Mouse (Mus musculus) hindbrain, embryonic 12.5 days (tissue): ENCODE results near the gene Ppox. TPM values are rescaled to one million over a fixed set of nuclear protein-coding genes. Genes with fewer than 3 reads are reported as not detected.

ENCODE experiments used
- ATAC-seq: fragments of 200-750 bp; cut with Nextera tagmentation; 2 replicates; pipeline ENCODE4 v1.8.0; 2017; ENCODE audit warnings: moderate TSS enrichment; ENCODE audit not compliant: low FRiP score
- H3K27ac ChIP-seq: fragments of 300-500 bp; sonication (generic); 2 replicates; pipeline ENCODE4 v1.5.1; 2016; ENCODE audit warnings: mild to moderate bottlenecking
- H3K27me3 ChIP-seq: fragments of 300-500 bp; sonication (generic); 2 replicates; pipeline ENCODE4 v1.6.1; 2016; ENCODE audit warnings: mild to moderate bottlenecking
- H3K36me3 ChIP-seq: fragments of 300-500 bp; sonication (generic); 2 replicates; pipeline ENCODE4 v1.6.1; 2016; ENCODE audit warnings: mild to moderate bottlenecking
- H3K4me1 ChIP-seq: fragments of 300-500 bp; sonication (generic); 2 replicates; pipeline ENCODE4 v1.6.1; 2016
- H3K4me2 ChIP-seq: fragments of 300-500 bp; sonication (generic); replicated peaks from 2 replicates; pipeline ENCODE4 v1.6.1; 2016; ENCODE audit warnings: mild to moderate bottlenecking
- H3K4me3 ChIP-seq: fragments of 300-500 bp; sonication (generic); 2 replicates; pipeline ENCODE4 v1.5.1; 2016; ENCODE audit warnings: mild to moderate bottlenecking
- H3K9ac ChIP-seq: fragments of 300-500 bp; sonication (generic); 2 replicates; pipeline ENCODE4 v1.6.1; 2016; ENCODE audit warnings: mild to moderate bottlenecking, moderate library complexity
- H3K9me3 ChIP-seq: fragments of 300-500 bp; sonication (generic); replicated peaks from 2 replicates; pipeline ENCODE4 v1.6.1; 2016; ENCODE audit warnings: mild to moderate bottlenecking
- WGBS: fragments of 180-500 bp; shearing (Covaris S2); methylation state at CpG from one replicate; pipeline ENCODE4 v1.1.7; 2016; 5-methylcytosine and 5-hydroxymethylcytosine counted together
- polyA plus RNA-seq: library from polyadenylated mRNA; unstranded; fragments of >200 nt; fragmentation: Nextera tagmentation; extraction: Ambion mirVana; gene quantifications from 2 replicates; pipeline ENCODE4 v1.2.1, GENCODE M21; 2016

Ppox gene
- polyA plus RNA-seq, 1 experiment from 2014 or later: 60.9 TPM

DNA sequence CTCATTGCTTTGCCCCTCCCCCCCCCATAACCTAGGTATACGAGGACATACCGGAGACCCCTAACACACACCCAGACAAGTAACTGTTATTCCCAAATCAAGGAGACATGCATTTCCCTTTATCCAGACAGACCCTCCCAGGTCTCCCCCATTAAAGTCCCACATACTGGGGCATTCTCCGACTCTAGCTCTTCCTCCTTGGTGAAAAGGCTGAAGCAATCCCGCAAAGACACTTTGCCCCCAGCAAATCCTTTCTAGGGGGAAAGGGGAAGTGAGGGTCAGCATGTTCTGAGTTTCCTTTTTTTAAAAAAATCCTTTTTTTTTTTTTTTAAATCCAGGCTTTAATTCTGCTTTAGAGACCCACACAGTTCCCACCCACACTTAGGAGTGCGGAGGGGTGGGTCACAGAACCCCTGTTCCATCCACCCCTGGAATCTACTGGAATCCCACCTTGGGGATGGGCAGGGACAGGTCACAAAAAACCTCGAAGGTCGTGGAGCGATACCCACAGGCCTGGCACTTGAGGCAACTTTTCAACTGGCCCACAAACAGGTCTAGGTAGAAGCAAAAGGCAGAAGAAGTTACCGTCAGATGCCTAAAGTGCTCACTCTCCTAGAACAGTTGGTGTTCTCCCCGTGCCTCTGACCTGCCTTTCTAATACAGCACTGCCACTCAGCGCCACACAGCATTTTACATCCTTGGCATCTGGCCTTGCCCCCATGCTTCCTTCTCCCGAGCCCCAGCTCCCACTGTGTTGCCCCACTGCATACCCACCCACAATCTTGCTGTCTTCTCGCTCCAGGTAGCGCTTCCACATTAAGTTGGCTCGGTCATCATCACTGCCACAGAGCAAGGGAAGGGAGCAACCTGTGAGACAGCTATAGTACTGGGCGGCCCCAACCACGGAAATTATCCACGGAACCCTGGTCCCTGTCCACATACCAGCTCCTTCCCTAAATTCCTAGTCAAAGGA lies 2.5 kb upstream of the Ppox start:
- Histone ChIP-seq H3K4me3 (no peak overlapping the region), H3K27ac (no peak overlapping the region), H3K4me2 (no peak overlapping the region), H3K36me3 (peaks cover 37% of the 10 kb centered on the region), H3K9me3 (no peaks in the 10 kb centered on the region), H3K4me1 (peaks cover 46% of the 10 kb centered on the region), H3K27me3 (no peaks in the 10 kb centered on the region), H3K9ac (no peak overlapping the region)
- WGBS: 91% methylated on average over 18 of the region's 18 CpGs
- ATAC-seq: no peak

DNA sequence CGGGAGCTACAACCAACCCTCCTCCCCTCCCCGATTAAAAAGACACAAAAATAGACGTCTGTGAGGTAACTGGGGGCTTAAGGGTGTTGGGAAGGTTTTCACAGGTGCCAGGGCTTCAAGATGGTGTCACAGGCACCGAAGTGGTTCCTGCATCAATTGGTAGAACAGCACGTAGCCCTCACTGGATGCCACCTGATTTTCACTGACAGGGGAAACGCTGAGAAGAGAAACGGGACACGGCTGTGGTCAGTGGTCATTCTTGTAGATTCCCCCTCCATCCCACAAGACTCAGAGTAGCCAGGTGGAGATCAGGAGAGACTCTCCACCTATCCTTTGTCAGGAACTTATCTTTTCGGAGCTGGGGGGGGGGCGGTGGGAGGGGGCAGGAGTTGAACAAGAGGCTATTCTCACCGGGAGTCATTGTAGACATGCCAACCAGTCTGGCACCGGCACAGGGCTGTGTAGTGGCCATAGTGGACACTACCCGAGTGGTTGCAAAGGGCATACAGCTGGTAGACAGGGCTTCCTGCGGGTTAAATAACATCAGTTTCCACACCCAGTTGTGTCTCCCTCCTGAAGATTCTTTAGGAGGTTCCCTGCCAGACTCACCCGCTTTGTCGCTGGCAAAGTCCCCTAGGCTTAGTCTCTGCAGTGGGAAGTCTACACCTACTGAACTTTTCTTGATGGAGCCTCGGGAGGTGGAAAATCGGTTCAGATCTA lies 1.3 kb upstream of the Ppox start:
- Histone ChIP-seq H3K9me3 (no peaks in the 10 kb centered on the region), H3K36me3 (peaks cover 49% of the 10 kb centered on the region), H3K27me3 (no peaks in the 10 kb centered on the region), H3K4me2 (peak overlapping the region; percentile 77), H3K9ac (no peak overlapping the region), H3K4me3 (no peak overlapping the region), H3K27ac (no peak overlapping the region), H3K4me1 (peaks cover 40% of the 10 kb centered on the region)
- no peak for ATAC-seq
- 81% methylated on average over 18 of the region's 18 CpGs for WGBS

DNA sequence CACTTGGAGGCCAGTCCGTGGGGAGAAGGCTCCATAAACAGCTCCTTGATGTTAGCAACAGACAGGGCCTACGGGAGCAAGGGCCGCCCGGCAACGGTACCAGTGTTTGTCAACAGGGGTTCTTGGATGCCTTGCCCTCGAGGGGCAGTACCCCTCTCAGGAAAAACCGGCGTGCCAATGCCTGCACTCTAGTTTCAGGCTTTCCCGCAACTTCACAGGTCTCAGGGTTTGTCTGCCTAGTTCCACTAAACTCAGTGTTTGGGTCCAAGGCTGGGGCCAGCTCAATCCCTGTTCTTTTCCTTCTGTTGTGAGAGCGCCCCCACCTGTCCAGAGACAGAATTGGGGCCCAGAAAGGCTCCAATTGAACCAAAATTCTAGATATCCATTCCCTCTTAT lies 540 bp upstream of the Ppox start:
- WGBS: 0% methylated on average over 10 of the region's 10 CpGs
- peak; percentile 59 for ATAC-seq
- H3K36me3 ChIP-seq: peaks cover 56% of the 10 kb centered on the region

DNA sequence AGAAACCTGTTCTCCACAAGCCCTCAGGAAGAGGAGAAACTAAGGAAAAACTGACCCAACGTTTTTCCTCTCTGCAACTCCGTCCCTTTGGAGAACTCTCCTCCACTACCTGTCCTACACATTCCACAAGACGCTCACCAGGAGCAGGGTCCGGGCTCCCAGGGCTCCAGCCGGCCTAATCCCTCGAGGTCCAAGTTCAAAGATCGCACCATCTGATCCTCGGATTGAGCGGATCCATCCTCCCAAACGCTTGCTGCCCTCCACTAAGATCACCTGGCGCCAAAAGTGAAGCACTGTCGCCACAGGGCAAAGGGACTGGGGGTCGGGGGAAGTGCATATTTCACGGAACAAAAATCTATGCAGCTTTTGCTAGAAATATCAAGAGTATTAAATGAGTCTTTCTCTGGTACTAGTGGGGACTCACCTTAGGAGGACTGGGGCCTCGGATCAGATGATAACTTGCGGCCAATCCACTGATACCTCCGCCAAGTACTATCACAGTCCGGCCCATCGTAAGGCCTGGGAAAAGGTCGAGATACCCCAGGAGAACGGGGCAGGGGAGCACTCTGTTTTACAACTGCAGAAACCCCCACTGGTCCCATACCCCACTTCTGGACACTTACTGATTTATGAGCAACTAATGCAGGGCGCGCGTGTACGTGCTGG lies 603 bp downstream of the Ppox start:
- Histone ChIP-seq H3K36me3 (peaks cover 56% of the 10 kb centered on the region), H3K9ac (peak overlapping the region; percentile 79), H3K9me3 (no peaks in the 10 kb centered on the region), H3K4me3 (peak overlapping the region; percentile 67), H3K27ac (no peak overlapping the region), H3K4me1 (peaks cover 24% of the 10 kb centered on the region), H3K27me3 (no peaks in the 10 kb centered on the region), H3K4me2 (peak overlapping the region; percentile 77)
- 2% methylated on average over 25 of the region's 25 CpGs for WGBS
- peak; percentile 23; the same call in 1 of the 2 replicates for ATAC-seq

More for the DNA sequence above, 540 bp upstream of the Ppox start:
- peak overlapping the region; percentile 78 for H3K27ac ChIP-seq
- peak overlapping the region; percentile 67 for H3K4me3 ChIP-seq
- peaks cover 33% of the 10 kb centered on the region for H3K4me1 ChIP-seq
- H3K9me3 ChIP-seq: no peaks in the 10 kb centered on the region
- peak overlapping the region; percentile 60 for H3K9ac ChIP-seq
- peak overlapping the region; percentile 77 for H3K4me2 ChIP-seq
- no peaks in the 10 kb centered on the region for H3K27me3 ChIP-seq

DNA sequence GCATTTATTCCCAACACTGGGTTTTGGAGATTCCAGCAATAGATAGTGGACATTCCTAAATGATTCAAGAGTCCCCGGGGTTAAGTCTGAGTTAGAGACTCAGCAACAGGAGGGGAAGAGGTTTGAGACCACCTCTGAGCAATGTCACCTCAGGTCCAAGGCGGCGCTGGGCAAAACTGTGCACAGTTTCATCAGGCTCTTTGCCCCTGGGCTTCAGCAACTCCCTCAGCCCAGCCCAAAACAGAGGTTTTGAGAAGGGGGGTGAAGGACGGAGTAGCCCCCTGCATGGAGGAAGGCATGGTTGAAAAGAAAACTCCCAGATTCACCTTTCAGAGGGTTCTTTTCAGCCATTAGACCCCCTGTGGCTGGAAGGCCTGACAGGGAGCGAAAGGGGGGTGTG lies 1.3 kb downstream of the Ppox start:
- Histone ChIP-seq H3K27me3 (no peaks in the 10 kb centered on the region), H3K4me3 (peak overlapping the region; percentile 67), H3K4me2 (peak overlapping the region; percentile 77), H3K9me3 (no peaks in the 10 kb centered on the region), H3K4me1 (peaks cover 22% of the 10 kb centered on the region), H3K27ac (no peak overlapping the region), H3K36me3 (peaks cover 56% of the 10 kb centered on the region), H3K9ac (peak overlapping the region; percentile 79)
- WGBS: 64% methylated on average over 5 of the region's 5 CpGs
- no peak for ATAC-seq

DNA sequence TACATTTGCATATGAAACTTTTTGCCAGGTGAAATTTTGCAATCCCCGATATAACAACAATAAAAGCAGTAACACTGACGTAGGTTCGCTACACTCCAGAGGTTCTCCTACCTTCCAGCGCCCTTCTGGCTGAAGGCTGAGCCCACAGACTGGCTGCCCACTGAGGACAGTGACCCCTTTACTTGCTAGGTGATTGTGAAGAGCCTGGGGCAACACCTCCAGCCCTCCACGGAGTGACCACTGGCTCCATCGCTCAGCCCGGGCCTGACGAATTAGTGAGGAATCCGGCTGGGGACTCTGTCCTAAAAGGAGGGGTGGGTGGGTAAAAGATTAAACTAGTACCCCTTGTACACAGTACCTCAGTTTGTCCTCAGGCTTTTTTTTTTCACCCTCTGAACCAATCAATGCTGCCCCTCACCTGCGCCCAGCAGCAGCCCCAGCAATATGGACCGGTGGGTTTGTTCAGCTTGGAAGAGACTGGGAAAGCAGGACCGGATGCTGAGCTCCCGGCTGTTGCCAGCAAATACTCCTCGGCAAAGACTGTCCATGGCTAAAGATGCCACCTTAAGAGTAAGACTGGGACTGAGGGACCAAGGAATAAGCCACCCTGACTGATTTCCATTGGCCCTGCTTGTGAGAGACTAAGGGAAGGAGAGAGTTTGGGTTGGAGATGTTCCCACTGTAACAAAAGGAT lies 1.8 kb downstream of the Ppox start:
- Histone ChIP-seq H3K4me3 (peak overlapping the region; percentile 67; the same call in 1 of the 2 replicates), H3K27me3 (no peaks in the 10 kb centered on the region), H3K4me2 (0 out of 2 replicates have a peak overlapping the region, but pooled peaks have one; percentile 4), H3K9ac (peak overlapping the region; percentile 79; the same call in 1 of the 2 replicates), H3K36me3 (peaks cover 57% of the 10 kb centered on the region), H3K9me3 (no peaks in the 10 kb centered on the region), H3K27ac (no peak overlapping the region), H3K4me1 (peaks cover 21% of the 10 kb centered on the region)
- 90% methylated on average over 14 of the region's 14 CpGs for WGBS
- no peak for ATAC-seq

DNA sequence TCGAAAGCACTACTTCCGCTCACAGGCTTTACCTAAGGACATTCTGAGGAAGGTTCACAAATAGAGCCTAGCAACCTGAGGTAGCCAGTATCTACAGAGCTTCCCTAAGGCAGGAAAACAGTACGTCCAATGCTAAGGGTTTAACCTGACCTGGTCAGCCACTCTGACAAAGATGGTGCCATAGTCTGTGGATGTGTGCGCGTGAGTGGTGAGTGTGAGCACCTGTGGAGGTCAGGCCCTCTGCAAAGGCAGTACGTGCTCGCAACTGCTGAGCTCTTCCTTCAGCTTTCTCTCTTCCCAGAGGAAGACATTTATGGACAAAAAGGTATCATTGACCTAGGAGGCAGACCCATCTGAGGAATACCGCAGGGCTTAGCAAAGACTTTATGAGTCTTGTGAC lies 2.5 kb downstream of the Ppox start:
- Histone ChIP-seq H3K27me3 (no peaks in the 10 kb centered on the region), H3K4me1 (peaks cover 21% of the 10 kb centered on the region), H3K9me3 (no peaks in the 10 kb centered on the region), H3K27ac (no peak overlapping the region), H3K36me3 (peaks cover 59% of the 10 kb centered on the region), H3K4me2 (no peak overlapping the region), H3K9ac (no peak overlapping the region), H3K4me3 (no peak overlapping the region)
- WGBS: 92% methylated on average over 8 of the region's 8 CpGs
- no peak for ATAC-seq

DNA sequence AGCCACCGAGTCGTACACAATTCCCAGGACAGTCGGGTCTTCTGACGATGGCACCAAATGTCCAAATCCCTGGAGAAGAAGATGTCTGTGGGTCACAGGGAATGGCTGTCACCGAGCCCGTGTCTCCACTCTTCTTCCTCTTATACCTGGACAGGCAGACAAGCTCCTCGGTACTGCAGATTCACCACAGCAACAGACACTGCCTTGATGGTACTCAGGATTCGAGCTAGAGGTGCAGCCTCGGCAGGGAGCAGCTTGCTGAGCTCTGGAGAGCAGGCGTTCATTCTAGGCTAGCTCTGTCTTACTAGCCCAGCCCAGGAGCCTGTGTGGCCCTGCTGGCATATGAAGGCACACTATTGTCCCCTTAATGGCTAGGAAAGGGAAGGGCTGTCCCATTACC lies 3.2 kb downstream of the Ppox start:
- H3K27ac ChIP-seq: no peak overlapping the region
- peaks cover 21% of the 10 kb centered on the region for H3K4me1 ChIP-seq
- WGBS: 90% methylated on average over 10 of the region's 10 CpGs
- H3K4me2 ChIP-seq: no peak overlapping the region
- no peak for ATAC-seq
- no peaks in the 10 kb centered on the region for H3K9me3 ChIP-seq
- peaks cover 59% of the 10 kb centered on the region for H3K36me3 ChIP-seq
- H3K27me3 ChIP-seq: no peaks in the 10 kb centered on the region
- H3K4me3 ChIP-seq: no peak overlapping the region
- H3K9ac ChIP-seq: no peak overlapping the region

DNA sequence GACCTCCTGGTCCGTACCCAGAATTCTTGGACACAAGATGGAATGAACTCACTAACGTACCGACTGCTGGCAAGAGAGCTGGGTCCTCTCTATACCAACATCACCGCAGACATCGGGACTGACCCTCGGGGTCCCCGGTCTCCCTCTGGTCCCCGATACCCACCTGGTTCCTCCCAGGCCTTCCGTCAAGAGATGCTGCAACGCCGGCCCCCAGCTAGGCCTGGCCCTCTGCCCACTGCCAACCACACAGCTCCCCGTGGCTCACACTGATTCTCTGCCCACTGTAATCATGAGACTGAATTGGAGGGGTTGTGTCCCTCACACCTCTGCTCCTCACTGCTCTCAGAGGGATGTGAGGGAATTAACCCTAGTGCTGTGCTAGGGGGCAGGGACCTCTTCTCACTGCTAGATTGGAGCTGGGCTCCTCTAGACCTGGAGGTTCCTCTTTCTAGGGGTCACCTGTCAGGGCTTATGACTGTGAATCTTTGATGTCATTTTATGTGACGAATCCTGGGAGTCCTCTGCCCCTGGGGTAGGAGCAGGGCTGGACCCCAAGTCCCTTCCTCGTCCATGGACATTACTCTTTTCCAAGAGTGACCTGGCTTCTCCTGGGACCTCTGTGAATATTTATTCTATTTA lies 4.8 kb downstream of the Ppox start:
- no peaks in the 10 kb centered on the region for H3K27me3 ChIP-seq
- H3K4me3 ChIP-seq: no peak overlapping the region
- no peak for ATAC-seq
- H3K9me3 ChIP-seq: no peaks in the 10 kb centered on the region
- H3K27ac ChIP-seq: no peak overlapping the region
- peaks cover 19% of the 10 kb centered on the region for H3K4me1 ChIP-seq
- peaks cover 68% of the 10 kb centered on the region for H3K36me3 ChIP-seq
- no peak overlapping the region for H3K4me2 ChIP-seq
- H3K9ac ChIP-seq: no peak overlapping the region
- WGBS: 94% methylated on average over 14 of the region's 14 CpGs

DNA sequence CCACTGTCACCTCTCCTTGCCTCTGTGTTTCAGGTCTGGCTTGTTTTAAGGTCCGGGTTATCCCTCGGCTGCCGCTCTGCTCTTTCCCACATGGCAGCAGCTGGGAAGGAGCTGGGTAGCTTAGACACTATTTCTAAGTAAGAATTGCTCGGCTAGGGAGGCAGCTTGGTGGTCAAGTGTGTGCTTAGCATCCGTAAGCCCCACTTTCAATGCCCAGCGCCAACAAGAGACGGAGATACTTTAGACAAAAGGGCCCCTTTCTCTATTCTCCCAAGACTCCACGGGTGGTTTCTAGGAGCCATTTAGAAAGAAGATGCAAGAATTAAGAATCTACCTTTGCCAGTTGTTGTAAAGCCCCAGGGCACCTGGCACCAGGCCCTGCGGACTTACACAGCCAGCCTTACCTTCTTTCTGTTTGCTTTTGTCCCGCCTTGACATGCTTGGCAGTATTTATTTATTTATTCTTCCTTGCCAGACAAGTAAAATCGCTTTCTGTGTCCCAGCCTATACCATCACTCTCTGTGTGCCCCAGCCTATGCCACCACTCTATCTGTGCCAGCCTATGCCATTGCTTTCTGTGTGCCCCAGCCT lies 5.7 kb downstream of the Ppox start:
- H3K27ac ChIP-seq: no peak overlapping the region
- H3K9me3 ChIP-seq: no peaks in the 10 kb centered on the region
- ATAC-seq: no peak
- 89% methylated on average over 11 of the region's 11 CpGs for WGBS
- peaks cover 68% of the 10 kb centered on the region for H3K36me3 ChIP-seq
- no peak overlapping the region for H3K4me3 ChIP-seq
- H3K4me2 ChIP-seq: no peak overlapping the region
- H3K9ac ChIP-seq: no peak overlapping the region
- H3K27me3 ChIP-seq: no peaks in the 10 kb centered on the region
- peaks cover 21% of the 10 kb centered on the region for H3K4me1 ChIP-seq

DNA sequence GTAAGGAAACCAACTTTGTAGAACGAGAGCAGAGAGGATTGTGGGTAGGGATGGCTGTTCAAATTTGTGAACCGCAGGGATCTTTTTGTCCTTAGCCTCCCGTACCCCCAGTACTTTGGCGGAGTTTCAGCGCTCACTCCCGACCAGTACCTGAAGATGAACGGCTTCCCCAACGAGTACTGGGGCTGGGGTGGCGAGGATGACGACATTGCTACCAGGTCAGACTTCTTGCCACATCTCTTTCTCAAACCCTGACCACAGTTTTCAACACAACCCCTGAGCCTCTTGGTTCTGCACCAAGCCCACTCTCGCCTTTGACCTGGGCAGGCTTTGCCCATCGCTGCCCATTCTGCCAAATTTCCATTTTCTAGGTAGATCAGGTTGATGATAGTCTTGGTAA lies 6.8 kb downstream of the Ppox start:
- WGBS: 95% methylated on average over 12 of the region's 12 CpGs
- H3K27ac ChIP-seq: no peak overlapping the region
- no peak overlapping the region for H3K4me3 ChIP-seq
- no peaks in the 10 kb centered on the region for H3K9me3 ChIP-seq
- ATAC-seq: no peak
- no peak overlapping the region for H3K9ac ChIP-seq
- no peak overlapping the region for H3K4me2 ChIP-seq
- H3K27me3 ChIP-seq: no peaks in the 10 kb centered on the region
- peaks cover 14% of the 10 kb centered on the region for H3K4me1 ChIP-seq
- peaks cover 68% of the 10 kb centered on the region for H3K36me3 ChIP-seq
